Mouse (Mus musculus): ENCODE measurements at regions not wholly inside any gene's neighbourhood (a gene's known extent, or its start where the extent isn't known, plus 50 kb on each side); places are given as distances from the start of the nearest gene placed in this dataset.

DNA sequence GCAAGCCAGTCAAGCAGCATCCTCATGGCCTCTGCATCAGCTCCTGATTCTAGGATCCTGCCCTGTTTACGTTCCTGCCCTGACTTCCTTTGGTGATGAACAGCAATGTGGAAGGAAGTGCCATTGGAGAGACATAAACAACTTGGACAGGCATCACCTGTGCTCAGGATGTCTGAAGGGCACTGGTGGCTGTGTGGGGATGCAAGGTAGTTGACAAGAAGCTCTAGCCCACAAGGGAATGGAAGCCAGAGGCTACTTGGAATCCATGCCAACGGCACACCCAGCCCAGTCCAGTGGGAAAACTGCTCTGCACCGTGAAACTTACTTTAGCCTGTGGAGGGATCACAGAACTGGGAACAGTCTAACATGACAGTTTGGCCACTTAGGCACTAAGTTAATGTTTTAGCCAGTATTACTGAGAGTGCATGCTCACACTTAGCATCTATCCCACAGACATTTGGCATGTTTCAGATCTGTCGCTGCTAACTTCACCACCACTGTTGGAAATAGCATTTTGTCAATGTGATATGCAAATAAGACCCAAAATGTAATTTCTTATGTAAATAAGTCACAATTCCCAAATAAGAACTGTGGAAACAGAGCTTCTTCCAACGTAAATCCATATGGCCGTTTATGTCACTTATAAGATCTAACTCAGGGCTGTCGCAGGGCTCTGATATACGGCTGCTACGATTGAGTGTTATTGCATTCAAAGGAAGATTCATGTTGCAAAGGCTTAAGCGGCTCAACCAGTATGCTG, 223.5 kb upstream of the Tcerg1l start:
- Histone ChIP-seq H3K4me2 (ENCODE audit: low read depth) (no peak overlapping the region), H3K4me1 (replicated peaks; ENCODE audit: control insufficient read depth in 2 of 2, insufficient read depth in 2 of 2, low read length in 1 of 2) (no peaks in the 10 kb centered on the region), H3K9ac (replicated peaks) (no peak overlapping the region), H3K27ac (no peak overlapping the region), H3K27me3 (ENCODE audit: control insufficient read depth, insufficient read depth, low read length) (no peaks in the 10 kb centered on the region), H3K4me3 (ENCODE audit: insufficient read depth in 1 of 2, low read depth in 2 of 2, low read length in 2 of 2) (no peak overlapping the region), H3K9me3 (ENCODE audit: control insufficient read depth, low read length) (no peaks in the 10 kb centered on the region), H3K36me3 (replicated peaks; ENCODE audit: control insufficient read depth, insufficient read depth, low read depth) (no peaks in the 10 kb centered on the region)
- ATAC-seq (ENCODE audit: insufficient read depth): no peak
- no peak for DNase-seq (ENCODE audit: low read depth in 3 of 3, low spot score in 3 of 3)
- WGBS (ENCODE audit: insufficient replicate concordance): 73% methylated on average over 10 of the region's 10 CpGs
- no peak for TF ChIP-seq EP300 (IDR thresholded peaks at IDR 0.05; ENCODE audit: low read depth)
- TF ChIP-seq CTCF (IDR thresholded peaks at IDR 0.05; ENCODE audit: low read depth): no peak

DNA sequence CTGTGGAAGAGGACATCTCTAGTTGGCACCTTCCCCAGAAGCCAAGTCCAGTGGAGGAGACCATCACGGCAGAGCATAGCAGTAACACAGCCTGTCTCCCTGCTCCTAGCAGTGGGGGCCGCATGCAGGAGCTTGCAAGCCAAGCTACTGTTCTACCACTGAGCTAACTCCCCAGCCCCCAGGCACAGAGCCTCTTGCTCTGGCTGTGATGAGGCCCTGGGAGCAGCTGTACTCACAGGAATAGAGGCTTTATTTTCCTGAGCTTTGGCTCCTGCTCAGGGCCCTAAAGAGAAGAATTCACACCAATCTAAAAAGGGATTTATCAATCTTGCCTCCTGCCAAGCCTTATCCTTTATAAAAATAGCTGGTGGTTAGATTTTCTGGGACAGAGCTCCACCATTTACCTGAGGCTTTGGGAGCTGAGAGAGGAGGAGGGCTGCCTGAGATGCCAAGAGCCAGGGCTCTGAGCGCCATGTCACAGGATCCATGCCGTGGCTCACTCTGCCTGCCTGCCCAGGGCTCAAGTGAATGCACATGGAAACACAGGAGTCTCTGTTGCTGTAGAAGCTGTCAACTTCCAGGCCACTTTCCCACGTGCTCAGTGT, 222.7 kb upstream of the Tcerg1l start:
- H3K4me2 ChIP-seq (ENCODE audit: low read depth): no peak overlapping the region
- TF ChIP-seq EP300 (IDR thresholded peaks at IDR 0.05; ENCODE audit: low read depth) (no peak), CTCF (IDR thresholded peaks at IDR 0.05; ENCODE audit: low read depth) (no peak)
- no peak for DNase-seq (ENCODE audit: low read depth in 3 of 3, low spot score in 3 of 3)
- H3K36me3 ChIP-seq (replicated peaks; ENCODE audit: control insufficient read depth, insufficient read depth, low read depth): no peaks in the 10 kb centered on the region
- 60% methylated on average over 5 of the region's 5 CpGs for WGBS (ENCODE audit: insufficient replicate concordance)
- no peaks in the 10 kb centered on the region for H3K27me3 ChIP-seq (ENCODE audit: control insufficient read depth, insufficient read depth, low read length)
- H3K27ac ChIP-seq: no peak overlapping the region
- no peak for ATAC-seq (ENCODE audit: insufficient read depth)
- no peaks in the 10 kb centered on the region for H3K4me1 ChIP-seq (replicated peaks; ENCODE audit: control insufficient read depth in 2 of 2, insufficient read depth in 2 of 2, low read length in 1 of 2)
- no peak overlapping the region for H3K9ac ChIP-seq (replicated peaks)
- no peaks in the 10 kb centered on the region for H3K9me3 ChIP-seq (ENCODE audit: control insufficient read depth, low read length)
- H3K4me3 ChIP-seq (ENCODE audit: insufficient read depth in 1 of 2, low read depth in 2 of 2, low read length in 2 of 2): no peak overlapping the region

DNA sequence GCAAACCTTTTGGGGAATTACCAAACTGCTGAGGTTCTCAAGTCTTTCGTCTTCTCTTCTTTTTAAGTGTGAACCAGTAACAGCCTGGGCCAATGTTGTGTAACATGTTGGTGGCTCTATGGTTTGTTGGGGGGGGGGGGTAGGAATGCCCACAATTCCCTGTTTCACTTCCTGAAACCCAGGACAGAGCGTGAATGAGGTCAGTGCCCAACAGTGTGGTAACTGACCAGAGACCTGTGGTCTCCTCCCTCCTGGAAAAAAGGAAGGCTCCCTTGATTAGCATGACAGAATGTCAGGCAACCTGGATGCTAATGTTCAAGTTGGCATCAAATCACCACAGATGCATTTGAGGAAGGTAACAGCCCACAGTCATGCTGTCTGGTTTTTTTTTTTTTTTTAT, 218.9 kb upstream of the Tcerg1l start:
- Histone ChIP-seq H3K4me2 (ENCODE audit: low read depth) (no peak overlapping the region), H3K9ac (replicated peaks) (no peak overlapping the region), H3K9me3 (ENCODE audit: control insufficient read depth, low read length) (no peaks in the 10 kb centered on the region), H3K27ac (no peak overlapping the region), H3K4me1 (replicated peaks; ENCODE audit: control insufficient read depth in 2 of 2, insufficient read depth in 2 of 2, low read length in 1 of 2) (no peaks in the 10 kb centered on the region), H3K4me3 (ENCODE audit: insufficient read depth in 1 of 2, low read depth in 2 of 2, low read length in 2 of 2) (no peak overlapping the region), H3K27me3 (ENCODE audit: control insufficient read depth, insufficient read depth, low read length) (no peaks in the 10 kb centered on the region), H3K36me3 (replicated peaks; ENCODE audit: control insufficient read depth, insufficient read depth, low read depth) (no peaks in the 10 kb centered on the region)
- ATAC-seq (ENCODE audit: insufficient read depth) (no peak), DNase-seq (ENCODE audit: low read depth in 3 of 3, low spot score in 3 of 3) (no peak)
- 40% methylated on average over 2 of the region's 2 CpGs for WGBS (ENCODE audit: insufficient replicate concordance)
- TF ChIP-seq EP300 (IDR thresholded peaks at IDR 0.05; ENCODE audit: low read depth) (no peak), CTCF (IDR thresholded peaks at IDR 0.05; ENCODE audit: low read depth) (no peak)

GRCm38 (mm10) chr7:138609605-138610004, 212.1 kb upstream of the Tcerg1l start:
- Histone ChIP-seq H3K9ac (replicated peaks) (no peak overlapping the region), H3K27ac (no peak overlapping the region), H3K4me1 (replicated peaks; ENCODE audit: control insufficient read depth in 2 of 2, insufficient read depth in 2 of 2, low read length in 1 of 2) (no peaks in the 10 kb centered on the region), H3K4me3 (ENCODE audit: insufficient read depth in 1 of 2, low read depth in 2 of 2, low read length in 2 of 2) (no peak overlapping the region), H3K9me3 (ENCODE audit: control insufficient read depth, low read length) (no peaks in the 10 kb centered on the region), H3K27me3 (ENCODE audit: control insufficient read depth, insufficient read depth, low read length) (no peaks in the 10 kb centered on the region), H3K36me3 (replicated peaks; ENCODE audit: control insufficient read depth, insufficient read depth, low read depth) (no peaks in the 10 kb centered on the region), H3K4me2 (ENCODE audit: low read depth) (no peak overlapping the region)
- TF ChIP-seq EP300 (IDR thresholded peaks at IDR 0.05; ENCODE audit: low read depth): no peak
- no peak for TF ChIP-seq CTCF (IDR thresholded peaks at IDR 0.05; ENCODE audit: low read depth)
- WGBS (ENCODE audit: insufficient replicate concordance): 64% methylated on average over 3 of the region's 3 CpGs
- no peak for DNase-seq (ENCODE audit: low read depth in 3 of 3, low spot score in 3 of 3)
- no peak for ATAC-seq (ENCODE audit: insufficient read depth)

- Histone ChIP-seq H3K36me3 (replicated peaks; ENCODE audit: control insufficient read depth, insufficient read depth, low read depth) (no peaks in the 10 kb centered on the region), H3K4me1 (replicated peaks; ENCODE audit: control insufficient read depth in 2 of 2, insufficient read depth in 2 of 2, low read length in 1 of 2) (no peaks in the 10 kb centered on the region), H3K4me2 (ENCODE audit: low read depth) (no peak overlapping the region), H3K9me3 (ENCODE audit: control insufficient read depth, low read length) (no peaks in the 10 kb centered on the region), H3K9ac (replicated peaks) (no peak overlapping the region), H3K4me3 (ENCODE audit: insufficient read depth in 1 of 2, low read depth in 2 of 2, low read length in 2 of 2) (no peak overlapping the region), H3K27me3 (ENCODE audit: control insufficient read depth, insufficient read depth, low read length) (no peaks in the 10 kb centered on the region), H3K27ac (no peak overlapping the region)
- WGBS (ENCODE audit: insufficient replicate concordance): 58% methylated on average over 4 of the region's 4 CpGs
- no peak for DNase-seq (ENCODE audit: low read depth in 3 of 3, low spot score in 3 of 3)
- no peak for ATAC-seq (ENCODE audit: insufficient read depth)
- TF ChIP-seq EP300 (IDR thresholded peaks at IDR 0.05; ENCODE audit: low read depth): no peak
- no peak for TF ChIP-seq CTCF (IDR thresholded peaks at IDR 0.05; ENCODE audit: low read depth)
Observed at GRCm38 (mm10) chr7:138609124-138609523, 211.6 kb upstream of the Tcerg1l start.
